Mouse (Mus musculus) MEL-GATA-1-ER (cell line): ENCODE measurements around the gene Tmie.

Experiments used
- DNase-seq: peaks from one replicate; pipeline ENCODE4 v3.0.0-alpha.2; 2012; ENCODE audit warnings: low read depth; ENCODE audit errors: extremely low read depth

The Tmie gene

GRCm38 (mm10) chr9:110890026-110890783 is 10.3 kb upstream of the Tmie start:
- no peak for DNase-seq

GRCm38 (mm10) chr9:110888935-110889334 is 9.0 kb upstream of the Tmie start:
- DNase-seq: no peak

GRCm38 (mm10) chr9:110887388-110888303 is 7.7 kb upstream of the Tmie start:
- DNase-seq: no peak

GRCm38 (mm10) chr9:110881953-110882352 is 2.0 kb upstream of the Tmie start:
- DNase-seq: no peak

GRCm38 (mm10) chr9:110880772-110881171 is 859 bp upstream of the Tmie start:
- no peak for DNase-seq

- DNase-seq: no peak
Observed at GRCm38 (mm10) chr9:110879191-110879920, 557 bp downstream of the Tmie start, which contains the start of gene Als2cl. Gene Als2cl, plus strand, starts transcription at chr9:110879870.

GRCm38 (mm10) chr9:110877888-110878287 is 2.0 kb downstream of the Tmie start:
- no peak for DNase-seq

- DNase-seq: no peak
Observed at GRCm38 (mm10) chr9:110877353-110877752, 2.6 kb downstream of the Tmie start.

- DNase-seq: no peak
Observed at GRCm38 (mm10) chr9:110875288-110875695, 4.6 kb downstream of the Tmie start.

GRCm38 (mm10) chr9:110874660-110875191 is 5.2 kb downstream of the Tmie start:
- no peak for DNase-seq

GRCm38 (mm10) chr9:110873681-110874659 is 5.9 kb downstream of the Tmie start:
- DNase-seq: no peak

GRCm38 (mm10) chr9:110871030-110871429 is 8.9 kb downstream of the Tmie start:
- peak; percentile 34 for DNase-seq

GRCm38 (mm10) chr9:110858967-110859596 is 20.8 kb downstream of the Tmie start:
- DNase-seq: peak; percentile 38

- no peak for DNase-seq
Observed at GRCm38 (mm10) chr9:110858523-110858922, 21.4 kb downstream of the Tmie start.

GRCm38 (mm10) chr9:110857781-110858472 is 22.0 kb downstream of the Tmie start, which contains the start of gene Prss50:
Gene Prss50, plus strand, starts transcription at chr9:110857967.
- DNase-seq: no peak

GRCm38 (mm10) chr9:110856920-110857319 is 23.0 kb downstream of the Tmie start:
- DNase-seq: no peak

- no peak for DNase-seq
Observed at GRCm38 (mm10) chr9:110855903-110856302, 24.0 kb downstream of the Tmie start.

GRCm38 (mm10) chr9:110849162-110849561 is 30.8 kb downstream of the Tmie start:
- no peak for DNase-seq

- no peak for DNase-seq
Observed at GRCm38 (mm10) chr9:110844206-110844605, 35.7 kb downstream of the Tmie start, which contains the start of gene Prss46. Gene Prss46, plus strand, starts transcription at chr9:110844506.
